Mouse (Mus musculus) E14TG2a.4 (cell line): ENCODE results near the gene Fam25c.

ENCODE experiments used
- CTCF ChIP-seq: conservative IDR thresholded peaks from 2 replicates; pipeline ENCODE4 v1.5.1; 2014; ENCODE audit warnings: low read length
- NANOG ChIP-seq: IDR thresholded peaks from 2 replicates; pipeline ENCODE4 v1.6.1; 2014; ENCODE audit warnings: borderline replicate concordance, low read length, mixed read lengths
- POU5F1 ChIP-seq: IDR thresholded peaks from 2 replicates; pipeline ENCODE4 v1.6.1; 2014; ENCODE audit warnings: low read length, borderline replicate concordance

DNA sequence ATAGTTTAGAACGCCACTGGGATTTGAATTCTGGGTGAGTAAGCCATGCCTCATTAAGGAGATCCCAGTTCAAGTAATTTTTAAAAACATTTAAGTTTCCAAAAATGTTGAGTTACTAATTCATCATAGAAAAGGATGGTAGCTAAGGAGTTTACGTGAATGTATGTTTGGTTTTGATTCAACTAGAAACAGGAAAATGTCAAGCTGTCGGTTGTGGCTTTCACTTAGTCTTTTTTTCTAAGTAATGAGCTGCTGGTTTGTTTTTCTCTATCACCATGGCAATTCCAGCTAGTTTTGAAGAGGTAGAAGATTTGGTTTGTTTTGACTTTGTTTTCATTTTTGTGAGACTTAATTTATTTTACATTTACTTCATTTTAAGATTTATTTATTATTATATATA lies 37.8 kb downstream of the Fam25c start:
- TF ChIP-seq CTCF: no peak
- no peak for TF ChIP-seq POU5F1
- no peak for TF ChIP-seq NANOG
